Mouse (Mus musculus): Measurements from ENCODE around the gene Diras1. TPM values are rescaled to one million over a fixed set of nuclear protein-coding genes. Genes with fewer than 3 reads are reported as not detected.
"Not testable (repeated sequence)": the region's sequence is repeated elsewhere in the genome, so short reads cannot be mapped to it uniquely, and the experiment has no call there.

Gene Diras1
- polyA plus RNA-seq, 1 experiment from 2014 or later: 1.1 TPM

DNA sequence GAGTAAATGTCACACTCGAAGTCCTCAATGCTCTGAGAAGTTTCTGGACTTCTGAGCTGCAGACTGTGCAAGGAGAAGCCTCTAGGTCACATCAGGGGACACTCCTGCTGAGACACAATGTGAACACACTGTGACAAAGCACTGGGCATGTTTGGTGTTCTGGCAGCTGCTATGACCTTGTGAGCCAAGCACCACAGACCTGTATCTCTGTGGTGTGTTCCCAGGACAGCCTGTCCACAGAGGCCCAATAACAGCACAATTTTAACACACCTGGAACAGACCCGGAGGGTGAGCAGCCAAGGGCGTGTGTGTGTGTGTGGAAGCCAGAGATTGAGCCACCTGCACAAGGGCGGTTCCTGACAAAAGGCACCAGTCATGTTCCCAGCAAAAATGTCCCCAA lies 30.8 kb downstream of the Diras1 start:
- Histone ChIP-seq H3K36me3 (no peaks in the 10 kb centered on the region), H3K27me3 (replicated peaks) (0 out of 2 replicates have a peak, but pooled peaks cover 8% of the 10 kb centered on the region), H3K9ac (no peak overlapping the region), H3K4me2 (no peak overlapping the region), H3K4me3 (replicated peaks) (no peak overlapping the region), H3K27ac (no peak overlapping the region), H3K9me3 (no peaks in the 10 kb centered on the region), H3K4me1 (peaks cover 6% of the 10 kb centered on the region)
- WGBS: 46% methylated on average over 4 of the region's 4 CpGs
- no peak for ATAC-seq (ENCODE audit: insufficient read depth, low FRiP score, low read depth)

DNA sequence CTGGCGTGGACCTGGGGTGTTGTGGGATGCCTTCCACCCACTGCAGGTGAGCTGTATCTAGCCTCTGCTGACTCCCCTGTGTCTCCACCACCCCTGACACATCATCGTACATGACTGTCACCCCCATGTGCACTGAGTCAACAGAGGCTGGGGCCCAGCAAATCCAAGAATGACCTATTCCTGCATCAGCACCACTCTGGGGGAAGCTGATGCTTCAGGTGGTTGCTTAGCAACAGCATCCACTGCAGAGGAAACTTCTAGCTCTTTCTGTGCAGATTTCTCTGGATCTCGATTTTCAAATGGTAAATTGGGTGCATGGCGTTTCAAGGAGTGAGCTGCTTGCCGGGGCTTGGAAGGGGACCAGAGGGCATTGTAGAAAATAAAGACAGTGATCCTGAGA lies 32.2 kb downstream of the Diras1 start:
- H3K4me3 ChIP-seq (replicated peaks): no peak overlapping the region
- H3K36me3 ChIP-seq: no peaks in the 10 kb centered on the region
- no peak overlapping the region for H3K27ac ChIP-seq
- H3K9me3 ChIP-seq: no peaks in the 10 kb centered on the region
- H3K9ac ChIP-seq: no peak overlapping the region
- no peak for ATAC-seq (ENCODE audit: insufficient read depth, low FRiP score, low read depth)
- no peaks in the 10 kb centered on the region for H3K4me1 ChIP-seq
- 0 out of 2 replicates have a peak, but pooled peaks cover 7% of the 10 kb centered on the region for H3K27me3 ChIP-seq (replicated peaks)
- WGBS: 60% methylated on average over 5 of the region's 5 CpGs
- H3K4me2 ChIP-seq: no peak overlapping the region

DNA sequence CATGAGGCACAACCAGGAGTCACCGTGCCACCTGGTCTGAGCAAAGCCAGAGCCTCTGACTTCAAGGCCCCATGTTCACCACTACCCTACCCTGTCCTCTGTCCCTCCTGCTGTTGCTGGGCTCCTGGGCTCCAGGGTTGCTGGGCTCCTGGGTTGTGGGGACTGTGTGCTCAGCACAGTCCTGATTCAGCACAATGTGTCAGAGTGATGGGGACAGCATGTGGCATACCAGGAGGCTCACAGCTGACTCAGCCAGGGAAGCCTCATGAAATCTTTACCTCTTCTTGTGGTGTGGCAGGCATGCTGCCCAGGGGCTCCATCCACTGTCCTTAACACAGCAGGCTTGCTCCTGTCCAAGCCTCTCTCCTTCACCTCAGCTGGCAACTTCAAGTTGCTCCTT lies 33.5 kb downstream of the Diras1 start:
- Histone ChIP-seq H3K27ac (no peak overlapping the region), H3K4me1 (0 out of 2 replicates have a peak, but pooled peaks cover 6% of the 10 kb centered on the region), H3K9me3 (no peaks in the 10 kb centered on the region), H3K9ac (no peak overlapping the region), H3K36me3 (no peaks in the 10 kb centered on the region), H3K27me3 (replicated peaks) (0 out of 2 replicates have a peak, but pooled peaks cover 1% of the 10 kb centered on the region), H3K4me2 (no peak overlapping the region), H3K4me3 (replicated peaks) (no peak overlapping the region)
- WGBS: 83% methylated on average over 1 of the region's 1 CpGs
- ATAC-seq (ENCODE audit: insufficient read depth, low FRiP score, low read depth): no peak

DNA sequence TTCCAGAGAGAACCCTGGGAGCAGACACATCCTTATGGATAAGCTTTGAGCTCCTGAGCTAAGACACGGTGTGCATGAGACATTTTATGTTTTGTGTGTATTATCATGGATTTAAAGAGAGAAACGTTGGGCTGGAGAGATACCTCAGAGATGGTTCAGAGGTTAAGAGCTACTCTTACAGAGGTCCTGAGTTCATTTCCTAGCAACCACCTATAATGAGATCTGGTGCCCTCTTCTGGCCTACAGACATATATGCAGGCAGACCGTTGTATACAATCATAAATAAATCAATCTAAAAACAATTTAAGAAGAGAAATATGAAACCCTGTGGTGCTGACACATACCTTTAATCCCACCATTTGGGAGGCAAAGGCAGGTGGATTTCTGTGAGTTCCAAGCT lies 34.5 kb downstream of the Diras1 start:
- no peak overlapping the region for H3K9ac ChIP-seq
- no peak overlapping the region for H3K27ac ChIP-seq
- H3K36me3 ChIP-seq: no peaks in the 10 kb centered on the region
- no peak for ATAC-seq (ENCODE audit: insufficient read depth, low FRiP score, low read depth)
- 11% methylated on average over 3 of the region's 3 CpGs for WGBS
- 0 out of 2 replicates have a peak, but pooled peaks cover 3% of the 10 kb centered on the region for H3K27me3 ChIP-seq (replicated peaks)
- H3K4me2 ChIP-seq: no peak overlapping the region
- H3K9me3 ChIP-seq: no peaks in the 10 kb centered on the region
- H3K4me3 ChIP-seq (replicated peaks): no peak overlapping the region
- 0 out of 2 replicates have a peak, but pooled peaks cover 6% of the 10 kb centered on the region for H3K4me1 ChIP-seq

DNA sequence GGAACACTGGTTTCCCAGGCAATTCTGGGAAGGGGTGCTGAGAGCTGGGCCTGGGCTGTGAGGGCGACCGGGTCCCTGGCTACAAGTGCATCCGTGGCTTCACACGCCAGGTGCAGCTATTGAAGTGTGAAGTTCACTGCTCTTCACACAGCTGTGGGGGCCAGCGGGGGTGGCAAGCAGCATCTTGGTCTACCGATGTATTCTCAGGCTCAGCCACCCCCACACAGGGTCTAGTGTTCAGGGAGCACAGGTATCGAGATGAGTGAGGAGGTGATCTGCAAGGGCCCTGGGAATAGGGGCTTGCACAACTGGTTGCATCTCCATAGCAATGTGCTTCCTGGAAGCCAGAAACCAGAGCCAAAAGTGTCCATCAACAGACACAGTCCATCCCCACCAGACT lies 35.1 kb downstream of the Diras1 start:
- Histone ChIP-seq H3K9me3 (no peaks in the 10 kb centered on the region), H3K36me3 (no peaks in the 10 kb centered on the region), H3K27me3 (replicated peaks) (peaks cover 9% of the 10 kb centered on the region; the same call in 1 of the 2 replicates), H3K27ac (no peak overlapping the region), H3K4me3 (replicated peaks) (no peak overlapping the region), H3K4me1 (peaks cover 11% of the 10 kb centered on the region), H3K4me2 (no peak overlapping the region), H3K9ac (no peak overlapping the region)
- 71% methylated on average over 7 of the region's 7 CpGs for WGBS
- no peak for ATAC-seq (ENCODE audit: insufficient read depth, low FRiP score, low read depth)

DNA sequence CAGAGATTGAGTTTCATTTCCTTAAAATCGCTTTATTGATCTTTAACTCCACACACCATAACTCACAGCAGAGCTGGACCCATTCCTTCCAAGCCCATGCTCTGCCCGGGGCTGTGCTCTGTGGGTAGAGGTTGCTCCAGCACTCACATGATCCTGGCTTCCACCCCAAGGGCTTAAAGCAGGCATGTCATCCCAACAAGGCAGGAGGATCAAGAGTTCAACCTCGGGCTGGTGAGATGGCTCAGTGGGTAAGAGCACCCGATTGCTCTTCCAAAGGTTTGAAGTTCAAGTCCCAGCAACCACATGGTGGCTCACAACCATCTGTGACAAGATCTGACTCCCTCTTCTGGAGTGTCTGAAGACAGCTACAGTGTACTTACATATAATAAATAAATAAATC lies 35.6 kb downstream of the Diras1 start:
- not testable (repeated sequence) for H3K4me2 ChIP-seq; ATAC-seq (ENCODE audit: insufficient read depth, low FRiP score, low read depth); H3K4me3 ChIP-seq (replicated peaks); H3K27ac ChIP-seq; H3K9ac ChIP-seq; H3K9me3 ChIP-seq; H3K36me3 ChIP-seq
- H3K4me1 ChIP-seq: peaks cover 16% of the 10 kb centered on the region
- peaks cover 13% of the 10 kb centered on the region for H3K27me3 ChIP-seq (replicated peaks)
- 52% methylated on average over 4 of the region's 4 CpGs for WGBS

DNA sequence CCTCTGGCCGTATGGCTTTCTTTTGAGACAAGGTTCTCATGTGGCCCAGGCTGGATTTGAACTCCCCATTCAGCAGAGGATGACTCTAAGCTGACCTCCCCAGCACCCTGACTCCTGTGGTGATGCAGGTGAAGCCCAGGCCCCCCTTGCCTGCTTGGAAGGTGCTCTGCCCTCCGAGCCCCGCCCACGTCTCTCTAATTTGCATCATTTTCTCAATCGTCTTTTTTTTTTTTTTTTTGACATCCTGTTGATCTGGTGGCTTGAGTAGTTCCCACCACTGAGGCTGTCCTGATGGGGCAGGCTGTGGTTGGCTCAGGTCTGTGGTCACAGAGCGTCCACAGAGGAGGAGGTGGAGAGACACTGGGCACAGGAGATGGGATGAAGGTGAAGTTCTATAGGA lies 36.0 kb downstream of the Diras1 start:
- H3K4me1 ChIP-seq: peaks cover 16% of the 10 kb centered on the region
- H3K9me3 ChIP-seq: no peaks in the 10 kb centered on the region
- no peak overlapping the region for H3K27ac ChIP-seq
- H3K27me3 ChIP-seq (replicated peaks): peaks cover 13% of the 10 kb centered on the region
- 57% methylated on average over 6 of the region's 6 CpGs for WGBS
- no peak overlapping the region for H3K9ac ChIP-seq
- no peak overlapping the region for H3K4me3 ChIP-seq (replicated peaks)
- no peaks in the 10 kb centered on the region for H3K36me3 ChIP-seq
- H3K4me2 ChIP-seq: no peak overlapping the region
- ATAC-seq (ENCODE audit: insufficient read depth, low FRiP score, low read depth): no peak

DNA sequence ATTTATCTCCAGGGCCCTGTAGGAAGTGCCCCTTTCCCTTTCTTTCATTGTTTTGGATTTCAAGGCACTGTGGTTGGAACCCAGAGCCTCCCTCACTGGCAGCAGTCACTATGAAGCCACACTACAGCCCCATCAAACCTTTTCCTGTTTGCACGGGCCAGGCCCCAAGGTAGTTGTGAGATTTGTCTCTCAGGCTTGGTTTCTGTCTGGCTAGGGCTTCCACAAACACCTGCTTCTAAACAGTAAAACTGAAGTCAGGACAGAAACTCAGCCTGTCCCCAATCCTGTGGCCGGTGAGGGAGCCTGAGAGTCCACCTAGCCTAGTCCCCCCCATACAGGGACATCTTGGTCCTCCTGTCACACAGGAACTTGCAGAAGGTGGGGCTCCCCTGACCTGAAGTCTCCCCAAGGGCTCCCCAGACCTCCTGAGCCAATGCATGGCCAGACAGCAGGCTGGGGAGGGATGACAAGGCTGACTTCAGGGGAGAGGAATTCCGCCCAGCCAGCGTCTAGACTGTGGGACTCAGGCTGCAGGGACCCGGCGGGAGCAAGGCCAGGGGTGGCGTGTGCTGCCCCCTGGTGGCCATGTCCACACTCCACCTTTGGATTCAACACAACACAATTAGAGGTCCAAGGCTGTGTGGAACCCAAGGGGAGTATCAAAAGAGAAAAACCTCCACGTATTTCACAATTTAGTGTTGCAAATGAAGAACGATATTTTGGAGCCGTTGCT lies 37.6 kb downstream of the Diras1 start:
- WGBS: 13% methylated on average over 10 of the region's 10 CpGs
- Histone ChIP-seq H3K4me1 (peaks cover 16% of the 10 kb centered on the region), H3K27ac (peak overlapping the region; percentile 33; the same call in 1 of the 2 replicates), H3K9me3 (no peaks in the 10 kb centered on the region), H3K4me3 (replicated peaks) (no peak overlapping the region), H3K36me3 (no peaks in the 10 kb centered on the region), H3K9ac (no peak overlapping the region), H3K4me2 (no peak overlapping the region), H3K27me3 (replicated peaks) (peaks cover 22% of the 10 kb centered on the region)
- peak; percentile 83 for ATAC-seq (ENCODE audit: insufficient read depth, low FRiP score, low read depth)

DNA sequence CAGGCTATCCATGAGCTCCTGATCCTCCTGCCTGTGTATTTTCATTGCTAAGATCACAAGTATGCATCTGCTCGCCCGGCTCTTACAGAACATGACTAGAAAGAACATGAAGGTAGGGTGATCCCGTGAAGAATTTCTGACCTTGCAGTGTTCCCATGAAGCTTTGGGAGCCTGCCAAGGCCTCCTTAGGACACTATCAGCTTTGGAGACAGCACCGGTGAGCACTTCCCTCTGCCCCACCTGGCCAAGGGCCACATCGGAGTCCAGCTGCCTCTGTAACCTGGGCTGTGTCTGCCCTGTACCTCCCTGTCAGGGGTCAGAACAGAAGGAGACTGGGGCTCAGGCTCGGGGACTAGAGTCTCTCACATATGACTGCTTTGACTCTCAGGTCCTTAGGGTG lies 38.7 kb downstream of the Diras1 start:
- no peak overlapping the region for H3K27ac ChIP-seq
- peaks cover 22% of the 10 kb centered on the region for H3K27me3 ChIP-seq (replicated peaks)
- WGBS: 71% methylated on average over 6 of the region's 6 CpGs
- no peak for ATAC-seq (ENCODE audit: insufficient read depth, low FRiP score, low read depth)
- no peak overlapping the region for H3K4me3 ChIP-seq (replicated peaks)
- no peaks in the 10 kb centered on the region for H3K9me3 ChIP-seq
- no peak overlapping the region for H3K4me2 ChIP-seq
- H3K4me1 ChIP-seq: peaks cover 16% of the 10 kb centered on the region
- H3K9ac ChIP-seq: no peak overlapping the region
- H3K36me3 ChIP-seq: no peaks in the 10 kb centered on the region

DNA sequence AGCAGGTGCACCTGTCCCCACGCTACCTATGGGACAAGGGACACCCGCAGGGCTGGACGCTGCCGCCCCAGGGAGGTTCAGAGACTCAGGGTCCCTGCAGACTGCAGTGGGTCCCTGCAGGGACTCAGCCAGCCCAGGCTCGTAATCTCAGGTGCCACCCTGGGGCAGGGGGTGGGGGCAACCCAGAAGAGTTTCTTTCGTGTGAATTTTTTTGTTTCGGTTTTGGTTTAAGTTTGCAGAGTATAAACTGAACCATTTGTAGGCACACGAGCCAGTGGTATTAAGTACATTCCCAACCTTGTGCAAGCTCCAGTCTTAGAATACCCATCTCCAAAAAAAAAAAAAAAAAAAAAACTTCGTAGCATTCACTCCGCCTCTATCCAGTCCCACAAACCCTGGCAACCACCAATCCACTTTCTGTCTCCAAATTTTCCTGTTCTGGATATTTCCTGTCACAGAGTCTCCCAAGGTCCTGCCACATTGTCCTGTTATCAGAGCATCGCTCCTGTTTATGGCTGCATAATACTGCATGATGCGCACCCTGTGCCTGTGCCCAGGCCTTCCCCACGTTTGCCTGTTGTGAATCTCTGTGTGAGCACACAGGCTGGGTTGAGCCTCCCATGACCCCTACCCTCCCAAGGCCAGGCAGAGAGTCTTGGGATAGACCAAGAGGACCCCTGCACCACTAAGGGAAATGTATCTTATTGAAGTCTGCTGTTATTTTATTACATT lies 39.3 kb downstream of the Diras1 start:
- H3K9me3 ChIP-seq: no peaks in the 10 kb centered on the region
- H3K36me3 ChIP-seq: no peaks in the 10 kb centered on the region
- peaks cover 22% of the 10 kb centered on the region for H3K27me3 ChIP-seq (replicated peaks)
- peak overlapping the region; percentile 58 for H3K4me2 ChIP-seq
- ATAC-seq (ENCODE audit: insufficient read depth, low FRiP score, low read depth): no peak
- H3K27ac ChIP-seq: peak overlapping the region; percentile 46; the same call in 1 of the 2 replicates
- H3K4me3 ChIP-seq (replicated peaks): peak overlapping the region; percentile 30
- H3K9ac ChIP-seq: peak overlapping the region; percentile 32; the same call in 1 of the 2 replicates
- WGBS: 35% methylated on average over 13 of the region's 13 CpGs
- H3K4me1 ChIP-seq: peaks cover 16% of the 10 kb centered on the region

DNA sequence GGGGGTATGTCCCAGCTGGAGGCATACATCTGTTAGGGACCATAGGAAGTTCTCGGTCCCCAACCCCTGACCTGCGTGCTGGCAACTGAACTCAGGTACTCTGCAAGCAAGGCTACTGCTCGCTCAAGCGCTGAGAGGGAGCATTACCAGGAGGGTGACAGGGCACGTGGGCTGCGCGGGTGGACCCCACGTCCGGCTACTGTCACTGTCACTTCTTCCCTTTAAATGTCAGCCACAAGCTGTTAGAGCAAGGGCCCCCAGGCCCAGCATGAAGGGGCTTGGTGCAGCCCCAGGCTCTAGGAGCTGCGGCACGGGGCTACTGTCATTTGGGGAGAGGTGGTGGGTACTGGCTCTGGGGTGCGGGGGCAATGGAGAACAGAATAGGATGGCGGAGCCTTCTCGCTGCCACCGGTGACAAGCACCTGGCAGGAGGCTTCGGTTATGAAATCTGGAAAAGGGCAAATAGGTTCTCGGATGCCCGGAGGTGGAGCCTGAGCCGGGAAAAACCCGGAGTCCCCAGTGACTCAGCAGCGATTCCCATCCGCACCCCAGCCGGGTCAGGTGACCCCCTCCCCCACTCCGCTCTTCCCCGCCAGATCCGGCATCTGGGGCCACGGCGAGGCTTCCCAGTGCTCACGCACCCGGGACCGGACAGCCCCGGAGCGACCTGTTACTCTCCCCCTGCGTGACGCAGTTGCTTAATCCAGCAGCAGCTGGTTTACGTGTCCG lies 40.1 kb downstream of the Diras1 start:
- peak overlapping the region; percentile 46; the same call in 1 of the 2 replicates for H3K27ac ChIP-seq

More for the DNA sequence above, 40.1 kb downstream of the Diras1 start:
- WGBS: 7% methylated on average over 37 of the region's 37 CpGs
- H3K4me1 ChIP-seq: peaks cover 16% of the 10 kb centered on the region
- peak overlapping the region; percentile 32; the same call in 1 of the 2 replicates for H3K9ac ChIP-seq
- H3K4me2 ChIP-seq: peak overlapping the region; percentile 58
- peak overlapping the region; percentile 30 for H3K4me3 ChIP-seq (replicated peaks)
- no peaks in the 10 kb centered on the region for H3K9me3 ChIP-seq
- H3K36me3 ChIP-seq: no peaks in the 10 kb centered on the region
- peak; percentile 16; the same call in 1 of the 2 replicates for ATAC-seq (ENCODE audit: insufficient read depth, low FRiP score, low read depth)
- peaks cover 22% of the 10 kb centered on the region for H3K27me3 ChIP-seq (replicated peaks)

Data from stomach, embryonic 15.5 days (tissue).